Comparison of ENCODE assay signal across 8 mouse cellular contexts in the genomic region with DNA sequence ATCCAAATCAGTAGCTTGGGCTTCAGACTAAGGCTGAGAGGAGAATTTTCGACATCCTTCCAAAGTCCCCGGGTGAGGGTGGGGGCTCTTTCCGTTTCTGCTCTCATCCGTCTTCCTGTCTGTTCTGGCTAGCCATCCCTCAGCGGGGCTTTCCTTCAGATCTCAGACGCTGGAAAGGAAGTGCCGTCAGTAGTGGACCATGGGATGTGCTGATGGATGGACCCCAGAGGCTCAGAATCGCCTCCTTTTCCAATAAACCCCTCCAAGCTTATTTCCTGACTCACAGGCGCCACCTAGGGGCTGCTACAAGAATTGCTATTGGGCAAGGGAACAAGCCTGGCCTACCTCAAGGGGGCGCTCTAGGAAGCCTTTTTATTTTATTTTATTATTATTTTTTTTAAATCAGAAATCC. TPM values are rescaled to one million over a fixed set of nuclear protein-coding genes. Genes with fewer than 3 reads are reported as not detected.
DNase-seq lines count a peak whose midpoint lies in the region; ATAC-seq and TF ChIP-seq lines count a peak whose summit lies in the region.

No protein-coding gene starts in this region.

- ATAC-seq in embryonic facial prominence, embryonic 14.5 days (ENCODE audit: low read depth), result peak; percentile 85
- ATAC-seq in heart, embryonic 13.5 days (ENCODE audit: extremely low read depth, insufficient number of reproducible peaks, low FRiP score, low TSS enrichment), result 0 out of 2 replicates have a peak, but pooled peaks have one; percentile 23
- peak; percentile 57; the same call in 1 of the 2 replicates for ATAC-seq in kidney, postnatal 0 days (replicated peaks; ENCODE audit: low FRiP score, low read depth)
- ATAC-seq in liver, embryonic 13.5 days (ENCODE audit: low read depth), result no peak
- peak; percentile 35; the same call in 1 of the 2 replicates for ATAC-seq in neural tube, embryonic 11.5 days (ENCODE audit: insufficient read depth, low FRiP score, low TSS enrichment)
- ATAC-seq in stomach, embryonic 14.5 days (ENCODE audit: insufficient number of reproducible peaks, insufficient read depth, low FRiP score, low read depth), result peak; percentile 73

- H3K27me3 ChIP-seq in C2C12 (ENCODE audit: control insufficient read depth, insufficient read depth, insufficient read length), result no peaks in the 10 kb centered on the region
- no peaks in the 10 kb centered on the region for H3K27me3 ChIP-seq in embryonic facial prominence, embryonic 14.5 days (replicated peaks; ENCODE audit: control insufficient read depth, insufficient read depth, low read length)
- no peaks in the 10 kb centered on the region for H3K27me3 ChIP-seq in heart, embryonic 13.5 days (replicated peaks)
- no peaks in the 10 kb centered on the region for H3K27me3 ChIP-seq in kidney, postnatal 0 days (ENCODE audit: insufficient read depth, low read length)
- no peaks in the 10 kb centered on the region for H3K27me3 ChIP-seq in liver, embryonic 13.5 days
- H3K27me3 ChIP-seq in neural tube, embryonic 11.5 days (ENCODE audit: control insufficient read depth, insufficient read depth, low read length), result no peaks in the 10 kb centered on the region
- no peaks in the 10 kb centered on the region for H3K27me3 ChIP-seq in stomach, embryonic 14.5 days (ENCODE audit: control insufficient read depth, insufficient read depth, low read length)

- H3K9me3 ChIP-seq in embryonic facial prominence, embryonic 14.5 days (ENCODE audit: control insufficient read depth, low read length), result peaks cover 6% of the 10 kb centered on the region; the same call in 1 of the 2 replicates
- H3K9me3 ChIP-seq in heart, embryonic 13.5 days, result peaks cover 8% of the 10 kb centered on the region; the same call in 1 of the 2 replicates
- H3K9me3 ChIP-seq in kidney, postnatal 0 days (replicated peaks; ENCODE audit: low read length), result no peaks in the 10 kb centered on the region
- H3K9me3 ChIP-seq in liver, embryonic 13.5 days (replicated peaks), result no peaks in the 10 kb centered on the region
- H3K9me3 ChIP-seq in neural tube, embryonic 11.5 days (ENCODE audit: control insufficient read depth, low read length), result no peaks in the 10 kb centered on the region
- 0 out of 2 replicates have a peak, but pooled peaks cover 4% of the 10 kb centered on the region for H3K9me3 ChIP-seq in stomach, embryonic 14.5 days (ENCODE audit: control insufficient read depth, low read depth, low read length)

- WGBS in embryonic facial prominence, embryonic 14.5 days, result 3% methylated on average over 10 of the region's 10 CpGs
- 4% methylated on average over 10 of the region's 10 CpGs for WGBS in heart, embryonic 13.5 days
- WGBS in kidney, postnatal 0 days, result under 1% methylated on average over 10 of the region's 10 CpGs
- 2% methylated on average over 10 of the region's 10 CpGs for WGBS in liver, embryonic 13.5 days (ENCODE audit: insufficient replicate concordance)
- WGBS in neural tube, embryonic 11.5 days, result 4% methylated on average over 10 of the region's 10 CpGs
- 7% methylated on average over 10 of the region's 10 CpGs for WGBS in stomach, embryonic 14.5 days

- H3K4me2 ChIP-seq in embryonic facial prominence, embryonic 14.5 days (ENCODE audit: low read depth, low read length), result peak overlapping the region; percentile 46
- H3K4me2 ChIP-seq in heart, embryonic 13.5 days, result peak overlapping the region; percentile 61
- H3K4me2 ChIP-seq in kidney, postnatal 0 days (ENCODE audit: low read length), result peak overlapping the region; percentile 11; the same call in 1 of the 2 replicates
- H3K4me2 ChIP-seq in liver, embryonic 13.5 days, result 0 out of 2 replicates have a peak overlapping the region, but pooled peaks have one; percentile 28
- H3K4me2 ChIP-seq in neural tube, embryonic 11.5 days (ENCODE audit: low read depth), result peak overlapping the region; percentile 3; the same call in 1 of the 2 replicates
- no peak overlapping the region for H3K4me2 ChIP-seq in stomach, embryonic 14.5 days (replicated peaks; ENCODE audit: low read depth, low read length)

- peak overlapping the region; percentile 27; the same call in 1 of the 2 replicates for H3K9ac ChIP-seq in embryonic facial prominence, embryonic 14.5 days (ENCODE audit: low read depth, low read length)
- H3K9ac ChIP-seq in heart, embryonic 13.5 days, result peak overlapping the region; percentile 64
- no peak overlapping the region for H3K9ac ChIP-seq in kidney, postnatal 0 days (ENCODE audit: low read depth, low read length)
- no peak overlapping the region for H3K9ac ChIP-seq in liver, embryonic 13.5 days
- no peak overlapping the region for H3K9ac ChIP-seq in neural tube, embryonic 11.5 days (ENCODE audit: low read length)
- no peak overlapping the region for H3K9ac ChIP-seq in stomach, embryonic 14.5 days (replicated peaks; ENCODE audit: low read depth, low read length)

- H3K27ac ChIP-seq in embryonic facial prominence, embryonic 14.5 days (replicated peaks; ENCODE audit: low read depth, low read length), result peak overlapping the region; percentile 2; the same call in 1 of the 2 replicates
- peak overlapping the region; percentile 80 for H3K27ac ChIP-seq in heart, embryonic 13.5 days (replicated peaks)
- H3K27ac ChIP-seq in kidney, postnatal 0 days, result no peak overlapping the region
- H3K27ac ChIP-seq in liver, embryonic 13.5 days, result no peak overlapping the region
- H3K27ac ChIP-seq in neural tube, embryonic 11.5 days (ENCODE audit: low read depth, low read length), result no peak overlapping the region
- H3K27ac ChIP-seq in stomach, embryonic 14.5 days (ENCODE audit: low read length), result no peak overlapping the region

- H3K36me3 ChIP-seq in C2C12 (ENCODE audit: control insufficient read depth, insufficient read depth), result peaks cover 80% of the 10 kb centered on the region
- H3K36me3 ChIP-seq in embryonic facial prominence, embryonic 14.5 days (ENCODE audit: control insufficient read depth, insufficient read depth, low read length), result peaks cover 52% of the 10 kb centered on the region
- peaks cover 77% of the 10 kb centered on the region for H3K36me3 ChIP-seq in heart, embryonic 13.5 days
- H3K36me3 ChIP-seq in kidney, postnatal 0 days (ENCODE audit: insufficient read depth, low read length), result peaks cover 31% of the 10 kb centered on the region; the same call in 1 of the 2 replicates
- H3K36me3 ChIP-seq in liver, embryonic 13.5 days, result peaks cover 31% of the 10 kb centered on the region
- peaks cover 18% of the 10 kb centered on the region for H3K36me3 ChIP-seq in neural tube, embryonic 11.5 days (ENCODE audit: control insufficient read depth, insufficient read depth, low read length)
- H3K36me3 ChIP-seq in stomach, embryonic 14.5 days (ENCODE audit: control insufficient read depth, insufficient read depth, low read length), result peaks cover 29% of the 10 kb centered on the region

- peaks cover 22% of the 10 kb centered on the region for H3K79me2 ChIP-seq in C2C12 (ENCODE audit: control insufficient read depth, insufficient read depth)

- peaks cover 3% of the 10 kb centered on the region for H3K79me3 ChIP-seq in C2C12 (ENCODE audit: low read depth)

- peak; percentile 72 for TF ChIP-seq CTCF in C2C12 (IDR thresholded peaks at IDR 0.05; ENCODE audit: control insufficient read depth, insufficient read depth, insufficient read length)
- peak; percentile 99 for TF ChIP-seq CTCF in kidney, postnatal 0 days (IDR thresholded peaks at IDR 0.05; ENCODE audit: low read depth)

- no peak overlapping the region for H3K4me3 ChIP-seq in C2C12 (ENCODE audit: insufficient read depth, poor library complexity, severe bottlenecking)
- H3K4me3 ChIP-seq in embryonic facial prominence, embryonic 14.5 days (ENCODE audit: low read depth, low read length), result peak overlapping the region; percentile 21; the same call in 1 of the 2 replicates
- peak overlapping the region; percentile 22 for H3K4me3 ChIP-seq in heart, embryonic 13.5 days
- H3K4me3 ChIP-seq in kidney, postnatal 0 days (replicated peaks; ENCODE audit: low read depth, low read length), result no peak overlapping the region
- no peak overlapping the region for H3K4me3 ChIP-seq in liver, embryonic 13.5 days (replicated peaks)
- H3K4me3 ChIP-seq in neural tube, embryonic 11.5 days (ENCODE audit: low read depth, low read length), result no peak overlapping the region
- no peak overlapping the region for H3K4me3 ChIP-seq in stomach, embryonic 14.5 days (ENCODE audit: low read depth, low read length)

- H3K4me1 ChIP-seq in embryonic facial prominence, embryonic 14.5 days (ENCODE audit: control insufficient read depth, insufficient read depth, low read length), result no peaks in the 10 kb centered on the region
- peaks cover 16% of the 10 kb centered on the region for H3K4me1 ChIP-seq in heart, embryonic 13.5 days
- H3K4me1 ChIP-seq in kidney, postnatal 0 days (replicated peaks; ENCODE audit: insufficient read depth, low read length), result no peaks in the 10 kb centered on the region
- H3K4me1 ChIP-seq in liver, embryonic 13.5 days (replicated peaks), result peaks cover 20% of the 10 kb centered on the region
- H3K4me1 ChIP-seq in neural tube, embryonic 11.5 days (ENCODE audit: control insufficient read depth, insufficient read depth, low read length), result no peaks in the 10 kb centered on the region
- H3K4me1 ChIP-seq in stomach, embryonic 14.5 days (ENCODE audit: control insufficient read depth, insufficient read depth, low read length), result no peaks in the 10 kb centered on the region

- H3ac ChIP-seq in C2C12 (ENCODE audit: control insufficient read depth, insufficient read length, low read depth), result no peak overlapping the region

- DNase-seq in adrenal gland, postnatal 36 days, result peak; percentile 82 to 87
- peak; percentile 92 for DNase-seq in embryonic facial prominence, embryonic 14.5 days (ENCODE audit: low spot score)
- peak; percentile 95 for DNase-seq in kidney, postnatal 0 days (ENCODE audit: low spot score)
- DNase-seq in liver, embryonic 13.5 days, result peak; percentile 59
- peak; percentile 84 for DNase-seq in neural tube, embryonic 11.5 days (ENCODE audit: low spot score)

RNA-seq across cellular contexts. Expression of gene Gm21969, which starts 8.6 kb away (rescaled TPM):
- 0.01 TPM for polyA plus RNA-seq in C2C12 (2012; fragmentation: generic; extraction: Trizol)
- not detected for total RNA-seq in adrenal gland, postnatal 36 days (2021)
- not detected in 2 replicates for polyA plus RNA-seq in embryonic facial prominence, embryonic 14.5 days (2014; fragmentation: Nextera tagmentation; extraction: Ambion mirVana)
- not detected in 2 replicates for polyA plus RNA-seq in heart, embryonic 13.5 days (2015; fragmentation: Nextera tagmentation; extraction: Ambion mirVana)
- polyA plus RNA-seq in kidney, postnatal 0 days (2015; fragmentation: Nextera tagmentation; extraction: Ambion mirVana), result 0.04 TPM in 1 of 2 replicates, not detected in the other
- not detected in 2 replicates for polyA plus RNA-seq in liver, embryonic 13.5 days (2015; fragmentation: Nextera tagmentation; extraction: Ambion mirVana)
- polyA plus RNA-seq in neural tube, embryonic 11.5 days (2014; fragmentation: Nextera tagmentation; extraction: Ambion mirVana), result not detected in 2 replicates
- polyA plus RNA-seq in stomach, embryonic 14.5 days (2014; fragmentation: Nextera tagmentation; extraction: Ambion mirVana), result not detected in 2 replicates

RNA-seq across cellular contexts. Expression of gene Aldh4a1, which starts 11.1 kb away (rescaled TPM):
- 6.7 TPM for polyA plus RNA-seq in C2C12 (2012; fragmentation: generic; extraction: Trizol)
- 100 to 1,000 TPM in 1 of 2 experiments, 10 to 100 TPM in 1; 57.8 to 136 TPM for total RNA-seq in adrenal gland, postnatal 36 days (2021)
- polyA plus RNA-seq in embryonic facial prominence, embryonic 14.5 days (2014; fragmentation: Nextera tagmentation; extraction: Ambion mirVana), result 21.1 and 23.9 TPM in 2 replicates
- 18.8 and 23.2 TPM in 2 replicates for polyA plus RNA-seq in heart, embryonic 13.5 days (2015; fragmentation: Nextera tagmentation; extraction: Ambion mirVana)
- polyA plus RNA-seq in kidney, postnatal 0 days (2015; fragmentation: Nextera tagmentation; extraction: Ambion mirVana), result 91.0 and 106 TPM in 2 replicates
- polyA plus RNA-seq in liver, embryonic 13.5 days (2015; fragmentation: Nextera tagmentation; extraction: Ambion mirVana), result 50.2 and 57.3 TPM in 2 replicates
- 13.9 and 16.2 TPM in 2 replicates for polyA plus RNA-seq in neural tube, embryonic 11.5 days (2014; fragmentation: Nextera tagmentation; extraction: Ambion mirVana)
- polyA plus RNA-seq in stomach, embryonic 14.5 days (2014; fragmentation: Nextera tagmentation; extraction: Ambion mirVana), result 14.6 and 16.2 TPM in 2 replicates

RNA-seq across cellular contexts. Expression of gene Tas1r2, which starts 41.8 kb away (rescaled TPM):
- 1.2 TPM for polyA plus RNA-seq in C2C12 (2012; fragmentation: generic; extraction: Trizol)
- total RNA-seq in adrenal gland, postnatal 36 days (2021), result not detected
- not detected in 2 replicates for polyA plus RNA-seq in embryonic facial prominence, embryonic 14.5 days (2014; fragmentation: Nextera tagmentation; extraction: Ambion mirVana)
- polyA plus RNA-seq in heart, embryonic 13.5 days (2015; fragmentation: Nextera tagmentation; extraction: Ambion mirVana), result not detected in 2 replicates
- not detected in 2 replicates for polyA plus RNA-seq in kidney, postnatal 0 days (2015; fragmentation: Nextera tagmentation; extraction: Ambion mirVana)
- not detected in 2 replicates for polyA plus RNA-seq in liver, embryonic 13.5 days (2015; fragmentation: Nextera tagmentation; extraction: Ambion mirVana)
- polyA plus RNA-seq in neural tube, embryonic 11.5 days (2014; fragmentation: Nextera tagmentation; extraction: Ambion mirVana), result not detected in 2 replicates
- not detected in 2 replicates for polyA plus RNA-seq in stomach, embryonic 14.5 days (2014; fragmentation: Nextera tagmentation; extraction: Ambion mirVana)

Comparison
In these comparisons a context has a peak if more than half of its experiments do, and no peak if none do; other contexts are left out.
1. H3K4me3 ChIP-seq: peak in embryonic facial prominence, embryonic 14.5 days (single experiment) and heart, embryonic 13.5 days (single experiment); none in C2C12 (single experiment), kidney, postnatal 0 days (single experiment), liver, embryonic 13.5 days (single experiment), neural tube, embryonic 11.5 days (single experiment) and stomach, embryonic 14.5 days (single experiment).
2. H3K27ac ChIP-seq: peak in embryonic facial prominence, embryonic 14.5 days (single experiment) and heart, embryonic 13.5 days (single experiment); none in kidney, postnatal 0 days (single experiment), liver, embryonic 13.5 days (single experiment), neural tube, embryonic 11.5 days (single experiment) and stomach, embryonic 14.5 days (single experiment).
3. H3K9ac ChIP-seq: peak in embryonic facial prominence, embryonic 14.5 days (single experiment) and heart, embryonic 13.5 days (single experiment); none in kidney, postnatal 0 days (single experiment), liver, embryonic 13.5 days (single experiment), neural tube, embryonic 11.5 days (single experiment) and stomach, embryonic 14.5 days (single experiment).
4. Peak in every context shown above with its lines, with median percentiles within 50 percentile points of each other: DNase-seq.